Mouse (Mus musculus) forebrain, embryonic 13.5 days (tissue): Measurements from ENCODE around the gene Upf2. TPM values are rescaled to one million over a fixed set of nuclear protein-coding genes. Genes with fewer than 3 reads are reported as not detected.

Experiments
- ATAC-seq: fragments of 200-750 bp; cut with Nextera tagmentation; 2 replicates; pipeline ENCODE4 v1.8.0; 2017
- H3K27ac ChIP-seq: fragments of 300-500 bp; sonication (generic); 2 replicates; pipeline ENCODE4 v1.5.1; 2015; ENCODE audit warnings: inconsistent platforms, mild to moderate bottlenecking, moderate library complexity
- H3K27me3 ChIP-seq: fragments of 300-500 bp; sonication (generic); 2 replicates; pipeline ENCODE4 v1.6.1; 2015; ENCODE audit warnings: mild to moderate bottlenecking, inconsistent platforms
- H3K36me3 ChIP-seq: fragments of 300-500 bp; sonication (generic); 2 replicates; pipeline ENCODE4 v1.6.1; 2015; ENCODE audit warnings: mild to moderate bottlenecking, inconsistent platforms; ENCODE audit not compliant: poor library complexity, severe bottlenecking
- H3K4me1 ChIP-seq: fragments of 300-500 bp; sonication (generic); 2 replicates; pipeline ENCODE4 v1.6.1; 2015; ENCODE audit warnings: inconsistent platforms
- H3K4me2 ChIP-seq: fragments of 300-500 bp; sonication (generic); 2 replicates; pipeline ENCODE4 v1.6.1; 2015; ENCODE audit warnings: inconsistent platforms, mild to moderate bottlenecking, moderate library complexity
- H3K4me3 ChIP-seq: fragments of 300-500 bp; sonication (generic); 2 replicates; pipeline ENCODE4 v1.5.1; 2015; ENCODE audit warnings: mild to moderate bottlenecking, inconsistent platforms
- H3K9ac ChIP-seq: fragments of 300-500 bp; sonication (generic); 2 replicates; pipeline ENCODE4 v1.6.1; 2015; ENCODE audit warnings: mild to moderate bottlenecking, inconsistent platforms
- H3K9me3 ChIP-seq: fragments of 300-500 bp; sonication (generic); replicated peaks from 2 replicates; pipeline ENCODE4 v1.6.1; 2016; ENCODE audit warnings: inconsistent platforms
- WGBS: fragments of 180-500 bp; shearing (Covaris S2); methylation state at CpG from one replicate; pipeline ENCODE4 v1.1.7; 2015; 5-methylcytosine and 5-hydroxymethylcytosine counted together
- polyA plus RNA-seq: library from polyadenylated mRNA; unstranded; fragments of >200 nt; fragmentation: Nextera tagmentation; extraction: Ambion mirVana; gene quantifications from 2 replicates; pipeline ENCODE4 v1.2.1, GENCODE M21; 2015

Upf2 gene
- polyA plus RNA-seq, result 9.9 and 10.7 TPM in 2 replicates

GRCm38 (mm10) chr2:5950766-5951595 lies at the start of gene Upf2:
TSS of gene Upf2 (plus strand) at chr2:5951469.
- Histone ChIP-seq H3K27me3 (no peaks in the 10 kb centered on the region), H3K27ac (peak within 1 kb of the TSS; percentile 83), H3K36me3 (no peaks in the 10 kb centered on the region), H3K9ac (peak within 1 kb of the TSS; percentile 83), H3K9me3 (no peaks in the 10 kb centered on the region), H3K4me2 (peak within 1 kb of the TSS; percentile 89), H3K4me1 (peaks cover 14% of the 10 kb centered on the region), H3K4me3 (peak within 1 kb of the TSS; percentile 95)
- peak; percentile 98 for ATAC-seq
- under 1% methylated on average over 38 of the region's 54 CpGs for WGBS

- Histone ChIP-seq H3K27ac (peak overlapping the region; percentile 53; the same call in 1 of the 2 replicates), H3K4me2 (no peak overlapping the region), H3K36me3 (peaks cover 7% of the 10 kb centered on the region; the same call in 1 of the 2 replicates), H3K4me1 (0 out of 2 replicates have a peak, but pooled peaks cover 3% of the 10 kb centered on the region), H3K9me3 (no peaks in the 10 kb centered on the region), H3K9ac (no peak overlapping the region), H3K4me3 (no peak overlapping the region), H3K27me3 (no peaks in the 10 kb centered on the region)
- 40% methylated on average over 5 of the region's 5 CpGs for WGBS
- ATAC-seq, result peak; percentile 68
Measured at GRCm38 (mm10) chr2:5906092-5906491, 45.2 kb upstream of the Upf2 start.

- no peaks in the 10 kb centered on the region for H3K9me3 ChIP-seq
- 0 out of 2 replicates have a peak, but pooled peaks have one; percentile 27 for ATAC-seq
- no peak overlapping the region for H3K9ac ChIP-seq
- no peak overlapping the region for H3K4me2 ChIP-seq
- peaks cover 7% of the 10 kb centered on the region; the same call in 1 of the 2 replicates for H3K36me3 ChIP-seq
- no peak overlapping the region; the same call in 1 of the 2 replicates for H3K27ac ChIP-seq
- H3K4me1 ChIP-seq, result 0 out of 2 replicates have a peak, but pooled peaks cover 3% of the 10 kb centered on the region
- H3K27me3 ChIP-seq, result no peaks in the 10 kb centered on the region
- 41% methylated on average over 3 of the region's 3 CpGs for WGBS
- H3K4me3 ChIP-seq, result no peak overlapping the region
Measured at GRCm38 (mm10) chr2:5906625-5907024, 44.6 kb upstream of the Upf2 start.

DNA sequence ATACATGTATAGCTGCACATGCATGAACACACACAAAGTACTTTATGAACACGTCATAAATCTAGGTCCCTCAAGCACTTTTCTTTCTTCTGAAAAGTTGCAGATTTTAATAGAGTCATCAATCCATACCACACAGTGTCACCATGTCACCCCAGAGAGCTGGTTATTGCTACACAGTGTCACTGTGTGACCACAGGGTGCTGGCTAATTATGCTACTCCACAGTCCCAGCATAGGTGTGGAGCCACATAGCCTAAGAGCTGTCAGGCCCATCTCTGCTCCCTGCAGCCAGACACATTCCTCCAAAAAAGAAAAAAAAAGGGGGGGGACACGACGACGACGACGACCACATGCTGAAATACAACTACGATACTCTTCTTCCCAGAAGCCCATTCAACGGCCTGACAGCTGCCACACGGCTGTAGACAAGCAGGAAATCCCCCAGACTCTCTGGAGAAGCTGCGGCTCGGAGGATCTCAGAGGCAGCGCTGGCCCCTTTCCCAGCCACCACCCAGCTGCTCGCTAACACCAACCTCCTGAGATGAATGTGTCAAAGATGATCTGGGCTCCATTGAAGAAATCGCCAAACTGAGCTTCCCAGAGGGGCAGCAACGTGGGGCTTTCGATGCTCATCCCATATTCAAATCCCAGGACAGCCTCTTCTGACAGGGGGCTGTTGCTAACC lies 39.8 kb upstream of the Upf2 start:
- Histone ChIP-seq H3K4me2 (no peak overlapping the region), H3K36me3 (no peaks in the 10 kb centered on the region), H3K4me3 (no peak overlapping the region), H3K4me1 (0 out of 2 replicates have a peak, but pooled peaks cover 2% of the 10 kb centered on the region), H3K27me3 (no peaks in the 10 kb centered on the region), H3K9ac (no peak overlapping the region), H3K9me3 (no peaks in the 10 kb centered on the region), H3K27ac (no peak overlapping the region; the same call in 1 of the 2 replicates)
- WGBS, result 72% methylated on average over 16 of the region's 16 CpGs
- peak; percentile 51; the same call in 1 of the 2 replicates for ATAC-seq

DNA sequence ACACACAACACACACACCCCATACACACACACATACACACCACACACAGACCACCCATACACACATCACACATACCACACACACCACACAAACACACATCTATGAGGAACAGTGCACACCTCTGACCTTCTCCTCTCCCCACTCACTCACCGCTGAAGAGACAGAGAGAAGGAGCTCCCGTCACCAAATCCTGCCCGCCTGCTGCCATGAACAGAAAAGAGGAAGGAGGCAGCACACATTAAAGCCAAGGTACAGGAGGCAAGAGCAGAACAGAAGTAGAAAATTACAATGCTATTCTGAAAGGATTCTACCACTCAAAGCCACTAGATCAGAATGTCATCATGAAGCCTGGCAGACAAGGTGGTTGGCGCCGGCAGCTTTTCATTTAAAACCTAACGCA lies 28.4 kb upstream of the Upf2 start:
- WGBS, result 97% methylated on average over 6 of the region's 6 CpGs
- no peak overlapping the region for H3K9ac ChIP-seq

DNA sequence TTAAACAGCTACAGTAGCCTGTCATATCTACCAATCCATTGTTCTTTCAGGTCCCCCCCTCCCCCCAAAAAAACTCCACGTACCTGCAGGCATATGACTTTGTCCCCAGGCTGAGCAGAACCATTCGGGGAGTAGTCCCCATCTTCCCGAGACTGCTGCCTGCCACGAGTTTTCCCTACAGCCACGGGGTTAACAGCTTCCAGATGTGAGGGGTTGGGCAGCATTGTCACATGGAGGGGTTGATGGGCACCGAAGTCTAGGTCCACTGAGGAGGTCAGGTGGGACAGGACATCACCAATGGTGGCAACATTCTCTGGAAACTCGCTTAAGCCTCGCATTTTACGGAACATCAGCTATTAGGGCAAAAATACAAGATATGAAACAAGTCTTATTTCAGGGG lies 27.5 kb upstream of the Upf2 start:
- Histone ChIP-seq H3K9ac (no peak overlapping the region), H3K9me3 (no peaks in the 10 kb centered on the region), H3K4me3 (no peak overlapping the region), H3K36me3 (peaks cover 17% of the 10 kb centered on the region), H3K27me3 (no peaks in the 10 kb centered on the region), H3K4me1 (no peaks in the 10 kb centered on the region), H3K27ac (no peak overlapping the region), H3K4me2 (no peak overlapping the region)
- no peak for ATAC-seq
- WGBS, result 88% methylated on average over 9 of the region's 9 CpGs

More for the DNA sequence above, 28.4 kb upstream of the Upf2 start:
- Histone ChIP-seq H3K9me3 (no peaks in the 10 kb centered on the region), H3K4me2 (no peak overlapping the region), H3K27ac (no peak overlapping the region), H3K36me3 (peaks cover 17% of the 10 kb centered on the region), H3K27me3 (no peaks in the 10 kb centered on the region), H3K4me1 (no peaks in the 10 kb centered on the region), H3K4me3 (no peak overlapping the region)
- ATAC-seq, result no peak

DNA sequence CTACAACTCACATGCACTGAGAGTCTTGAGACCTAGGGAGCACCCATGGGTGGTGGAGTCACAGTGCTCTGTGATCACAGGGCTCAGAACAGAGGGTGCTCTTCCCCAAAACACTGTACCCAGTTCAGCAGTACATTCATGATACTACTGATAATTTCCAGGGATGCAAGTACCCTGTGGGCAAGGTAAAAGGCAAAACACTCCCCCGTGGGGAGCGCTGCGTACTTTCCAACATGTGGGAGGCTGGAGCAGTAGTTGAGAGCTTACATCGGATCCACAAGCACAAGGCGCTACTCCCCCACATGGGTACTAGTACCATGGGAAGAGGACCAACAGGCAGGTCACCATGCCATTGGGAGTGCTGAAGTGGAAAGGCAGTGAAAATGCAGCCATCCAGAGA lies 23.8 kb upstream of the Upf2 start:
- Histone ChIP-seq H3K9ac (no peak overlapping the region), H3K4me2 (no peak overlapping the region), H3K27me3 (no peaks in the 10 kb centered on the region), H3K9me3 (no peaks in the 10 kb centered on the region), H3K4me1 (no peaks in the 10 kb centered on the region), H3K4me3 (no peak overlapping the region), H3K27ac (no peak overlapping the region), H3K36me3 (peaks cover 12% of the 10 kb centered on the region)
- over 99% methylated on average over 5 of the region's 5 CpGs for WGBS
- no peak for ATAC-seq

DNA sequence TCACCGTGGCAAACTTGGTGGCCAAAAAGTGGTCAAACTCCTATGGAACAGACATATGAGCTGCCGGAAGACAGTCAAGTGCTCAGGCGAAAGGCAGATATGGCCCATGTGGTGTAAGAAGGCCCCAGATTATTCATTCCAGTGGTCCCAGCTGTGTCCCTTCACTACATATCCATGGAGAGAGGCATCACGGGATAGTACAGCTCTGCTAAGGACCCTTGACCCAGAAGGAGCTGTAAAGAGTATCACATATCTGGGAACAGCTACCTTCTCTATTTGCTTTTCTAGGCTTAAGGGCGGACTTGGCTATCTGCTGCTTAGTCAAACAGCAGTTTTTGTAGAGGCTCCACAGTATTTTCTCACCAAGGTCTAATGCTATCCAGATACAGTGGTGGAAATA lies 21.5 kb upstream of the Upf2 start:
- Histone ChIP-seq H3K4me1 (no peaks in the 10 kb centered on the region), H3K4me3 (no peak overlapping the region), H3K27me3 (no peaks in the 10 kb centered on the region), H3K9ac (no peak overlapping the region), H3K27ac (no peak overlapping the region), H3K36me3 (peaks cover 12% of the 10 kb centered on the region), H3K9me3 (no peaks in the 10 kb centered on the region), H3K4me2 (no peak overlapping the region)
- ATAC-seq, result no peak
- WGBS, result 95% methylated on average over 5 of the region's 5 CpGs

DNA sequence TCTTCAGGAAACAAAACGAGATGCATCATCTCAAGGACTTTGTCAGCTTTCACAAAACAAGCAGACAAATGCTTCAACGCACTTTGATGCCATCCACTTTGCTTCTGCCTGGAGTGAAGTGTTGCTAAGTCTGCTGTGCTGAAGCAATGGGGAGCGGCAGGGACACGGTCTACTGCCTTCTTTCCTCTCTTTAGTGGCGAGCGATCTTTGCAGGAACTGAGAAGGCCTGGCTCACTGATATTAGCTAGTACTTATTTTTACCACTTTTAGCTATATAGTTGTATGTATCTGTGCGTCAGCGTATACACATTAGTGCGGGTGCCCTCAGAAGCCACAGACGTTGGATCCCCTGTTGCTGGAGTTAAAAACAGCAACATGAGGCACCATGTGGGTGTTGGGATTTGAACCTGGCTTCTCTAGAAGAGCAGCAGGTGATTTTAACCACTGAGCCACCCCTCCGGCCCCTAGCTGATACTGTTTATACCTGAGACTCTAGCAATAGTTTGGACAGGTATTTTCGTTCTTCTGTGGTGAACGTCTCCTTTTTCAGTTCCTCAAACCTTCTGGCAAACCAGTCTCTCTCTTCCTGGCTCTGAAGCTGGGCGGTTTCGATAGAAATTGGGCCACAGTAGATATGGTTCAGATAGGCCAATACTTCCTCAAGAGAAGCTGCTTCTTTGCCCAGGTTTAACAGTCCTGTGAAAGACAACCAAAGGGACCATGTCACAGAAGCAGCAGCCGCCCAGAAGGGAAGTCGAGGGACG lies 20.8 kb upstream of the Upf2 start:
- Histone ChIP-seq H3K36me3 (peaks cover 12% of the 10 kb centered on the region), H3K4me3 (no peak overlapping the region), H3K9me3 (no peaks in the 10 kb centered on the region), H3K4me1 (no peaks in the 10 kb centered on the region), H3K27ac (no peak overlapping the region), H3K9ac (no peak overlapping the region), H3K27me3 (no peaks in the 10 kb centered on the region), H3K4me2 (no peak overlapping the region)
- 93% methylated on average over 18 of the region's 18 CpGs for WGBS
- ATAC-seq, result no peak

DNA sequence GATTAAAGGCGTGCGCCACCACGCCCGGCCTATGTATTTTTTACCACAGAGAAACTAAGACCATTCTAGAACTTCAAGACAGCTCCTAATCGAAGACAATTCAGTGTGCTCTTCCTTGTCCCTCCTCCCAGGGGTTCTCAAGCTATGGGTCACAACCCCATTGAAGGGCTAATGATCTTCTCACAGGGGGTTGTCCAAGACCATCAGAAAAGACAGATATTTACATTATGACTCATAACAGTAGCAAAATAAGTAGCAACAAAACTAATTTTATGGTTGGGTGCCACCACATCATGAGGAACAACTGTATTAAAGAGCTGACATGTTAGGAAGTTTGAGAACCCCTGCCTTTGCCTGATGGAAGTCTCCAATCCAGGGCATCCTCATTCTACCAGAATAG lies 19.3 kb upstream of the Upf2 start:
- no peak overlapping the region for H3K4me3 ChIP-seq
- ATAC-seq, result no peak
- no peak overlapping the region for H3K4me2 ChIP-seq
- H3K9ac ChIP-seq, result no peak overlapping the region
- no peaks in the 10 kb centered on the region for H3K9me3 ChIP-seq
- H3K36me3 ChIP-seq, result peaks cover 11% of the 10 kb centered on the region
- WGBS, result 89% methylated on average over 5 of the region's 5 CpGs
- no peaks in the 10 kb centered on the region for H3K27me3 ChIP-seq
- no peaks in the 10 kb centered on the region for H3K4me1 ChIP-seq
- no peak overlapping the region for H3K27ac ChIP-seq

DNA sequence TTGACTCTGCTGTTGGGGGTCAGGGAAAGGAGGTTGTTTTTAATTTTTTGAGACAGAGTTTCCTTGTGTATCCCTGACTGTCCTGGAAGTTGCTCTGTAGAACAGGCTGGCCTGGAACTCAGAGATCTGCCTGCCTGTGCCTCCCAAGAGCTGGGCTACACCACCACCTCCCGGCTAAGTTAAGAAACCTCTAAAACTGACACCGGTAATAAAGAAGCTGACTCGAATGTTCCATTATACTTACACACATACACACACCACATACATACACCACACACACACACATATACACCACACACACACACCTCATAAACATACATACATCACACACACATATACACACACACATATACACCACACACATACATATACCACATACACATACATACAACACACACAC lies 16.3 kb upstream of the Upf2 start:
- Histone ChIP-seq H3K27me3 (no peaks in the 10 kb centered on the region), H3K4me3 (no peak overlapping the region), H3K4me1 (no peaks in the 10 kb centered on the region), H3K9ac (no peak overlapping the region), H3K36me3 (0 out of 2 replicates have a peak, but pooled peaks cover 3% of the 10 kb centered on the region), H3K4me2 (no peak overlapping the region), H3K27ac (no peak overlapping the region), H3K9me3 (no peaks in the 10 kb centered on the region)
- WGBS, result 96% methylated on average over 3 of the region's 3 CpGs
- ATAC-seq, result no peak
